Mouse (Mus musculus) urinary bladder, adult 18-20 months (tissue): ENCODE results near the gene Hrh1.
"Not testable (repeated sequence)": the region's sequence is repeated elsewhere in the genome, so short reads cannot be mapped to it uniquely, and the experiment has no call there.

Experiments
- DNase-seq, 2 experiments: peaks; one replicate each; pipeline ENCODE4 v3.0.0; 2022; ENCODE audit warnings: low spot score in 2 of 2, mixed read lengths in 2 of 2

The Hrh1 gene

DNA sequence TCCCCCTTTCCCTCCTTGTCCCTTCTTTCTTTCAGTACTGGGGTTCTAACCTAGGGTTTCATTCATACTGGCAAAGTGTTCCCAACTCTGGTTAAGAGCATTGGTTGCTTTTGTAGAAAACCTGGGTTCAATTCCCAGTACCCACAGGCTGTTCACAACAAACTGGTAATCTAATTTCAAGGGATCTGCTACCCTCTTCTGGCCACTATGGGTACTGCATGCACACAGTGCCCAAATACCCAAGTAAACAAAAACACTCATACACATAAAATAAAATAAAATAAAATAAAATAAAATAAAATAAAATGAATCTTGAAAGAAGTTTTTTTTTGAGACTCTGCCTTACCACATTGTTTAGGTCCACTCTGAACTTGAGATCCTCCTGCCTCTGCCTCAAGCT, 63.8 kb downstream of the Hrh1 start:
- DNase-seq: no peak

DNA sequence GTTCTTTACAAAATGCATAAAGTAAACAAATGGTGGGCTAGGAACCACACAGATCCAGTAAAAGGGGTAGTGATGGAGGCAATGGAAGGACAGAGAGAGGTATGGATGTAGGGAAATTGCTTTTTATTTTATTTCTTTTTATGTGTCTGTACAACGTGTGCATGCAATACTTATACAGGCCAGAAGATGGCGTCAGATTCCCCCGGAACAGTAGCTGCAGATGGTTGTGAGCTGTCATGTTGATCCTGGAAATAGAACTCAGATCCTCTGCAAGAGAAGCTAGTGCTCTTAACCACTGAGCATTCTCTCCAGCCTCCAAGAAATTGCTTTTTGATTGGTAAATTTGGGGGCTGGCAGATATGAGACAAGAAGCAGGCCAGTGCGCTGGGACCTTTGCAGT, 65.0 kb downstream of the Hrh1 start:
- no peak for DNase-seq

DNA sequence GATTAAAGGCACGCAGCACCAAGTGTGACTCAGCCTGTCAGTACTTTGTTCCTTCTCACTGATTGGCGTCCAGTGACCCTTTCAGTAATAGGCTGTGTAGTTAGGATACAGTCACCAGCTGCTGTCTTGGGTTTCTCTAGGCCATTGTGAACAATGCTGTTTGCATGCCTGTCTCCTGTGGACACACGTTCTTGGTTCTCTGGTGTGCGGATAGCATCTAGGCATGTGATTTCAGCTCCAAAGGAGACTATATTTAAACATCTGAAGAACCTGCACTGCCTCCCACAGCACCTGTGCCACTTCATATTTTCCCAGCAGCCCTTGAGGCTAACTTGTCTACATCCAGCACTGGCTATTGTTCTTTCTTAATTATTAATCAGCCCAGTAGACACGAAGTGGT, 75.8 kb downstream of the Hrh1 start:
- no peak for DNase-seq

DNA sequence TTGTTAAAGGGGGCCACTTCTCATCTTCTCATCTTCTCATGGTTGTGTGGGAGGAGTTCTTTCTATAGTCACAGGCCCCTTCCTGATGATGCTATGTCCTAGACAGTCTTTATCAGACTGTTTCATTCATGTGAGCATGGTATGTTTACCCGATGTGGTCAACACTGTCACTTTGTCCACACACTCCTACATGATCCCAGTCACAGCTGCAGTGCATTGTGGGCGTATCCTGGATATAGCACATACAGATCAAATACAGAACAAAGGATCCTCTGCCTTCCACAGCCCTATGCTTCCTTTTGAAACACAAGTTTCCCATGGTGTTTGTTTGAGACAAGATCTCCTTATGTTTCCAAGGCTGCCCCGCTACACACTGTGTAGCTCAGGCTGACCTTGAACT, 76.3 kb downstream of the Hrh1 start:
- DNase-seq: no peak

DNA sequence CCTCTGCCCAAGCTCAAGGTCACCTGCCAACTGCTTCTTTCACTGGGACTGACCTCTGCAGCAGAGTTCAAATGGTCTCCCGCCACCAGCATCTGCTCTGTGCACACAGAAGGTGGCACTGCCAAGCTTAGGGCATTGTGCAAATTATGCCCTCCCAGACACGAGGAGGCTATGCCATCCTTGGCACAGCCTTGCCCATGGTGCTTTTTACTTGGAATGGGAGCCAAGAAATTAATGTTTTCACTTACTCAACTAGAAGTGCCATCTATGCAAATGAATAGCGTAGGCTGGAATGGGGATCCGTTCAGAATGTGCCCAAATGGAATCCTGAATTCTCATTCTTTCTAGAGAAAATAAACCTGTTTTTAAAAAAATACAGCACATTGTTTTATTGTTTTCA, 77.2 kb downstream of the Hrh1 start:
- DNase-seq: no peak

DNA sequence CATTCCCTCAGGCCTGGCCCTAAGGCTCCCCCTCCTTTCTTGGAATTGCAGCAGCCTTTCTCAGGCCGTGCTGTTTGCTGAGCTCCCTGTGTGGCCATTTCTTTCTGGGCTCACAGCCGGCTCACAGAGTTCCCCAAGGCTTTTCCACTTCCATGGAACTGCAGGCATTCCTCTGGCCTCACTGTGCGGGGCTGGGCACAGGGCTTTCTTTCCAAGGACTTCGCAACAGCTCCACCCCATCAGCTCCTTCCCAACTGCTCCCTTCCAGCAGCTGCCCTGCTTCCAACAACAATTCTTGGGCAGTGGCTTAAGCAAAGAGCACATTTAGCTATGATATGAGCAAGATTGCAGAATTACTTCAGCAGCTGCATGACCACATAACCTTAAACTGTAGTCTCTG, 81.0 kb downstream of the Hrh1 start:
- peak in 1 of 2 experiments; percentile 53 for DNase-seq

DNA sequence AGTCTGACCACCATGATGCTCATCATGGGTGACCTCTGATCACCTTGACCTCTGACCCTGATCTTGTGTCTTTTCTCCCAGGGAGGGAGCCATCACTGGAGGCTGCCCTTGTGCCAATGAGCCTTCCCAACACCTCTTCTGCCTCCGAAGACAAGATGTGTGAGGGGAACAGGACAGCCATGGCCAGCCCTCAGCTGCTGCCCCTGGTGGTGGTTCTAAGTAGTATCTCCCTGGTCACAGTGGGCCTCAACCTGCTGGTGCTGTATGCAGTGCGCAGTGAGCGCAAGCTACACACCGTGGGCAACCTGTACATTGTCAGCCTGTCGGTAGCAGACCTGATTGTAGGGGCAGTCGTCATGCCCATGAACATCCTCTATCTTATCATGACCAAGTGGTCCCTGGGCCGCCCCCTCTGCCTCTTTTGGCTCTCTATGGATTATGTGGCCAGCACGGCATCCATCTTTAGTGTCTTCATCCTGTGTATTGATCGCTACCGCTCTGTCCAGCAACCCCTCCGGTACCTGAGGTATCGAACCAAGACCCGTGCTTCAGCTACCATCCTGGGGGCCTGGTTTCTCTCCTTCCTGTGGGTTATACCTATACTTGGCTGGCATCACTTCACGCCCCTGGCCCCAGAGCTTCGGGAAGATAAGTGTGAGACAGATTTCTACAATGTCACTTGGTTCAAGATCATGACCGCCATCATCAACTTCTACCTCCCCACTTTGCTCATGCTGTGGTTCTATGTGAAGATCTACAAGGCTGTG, 82.1 kb downstream of the Hrh1 start:
- DNase-seq: no peak

DNA sequence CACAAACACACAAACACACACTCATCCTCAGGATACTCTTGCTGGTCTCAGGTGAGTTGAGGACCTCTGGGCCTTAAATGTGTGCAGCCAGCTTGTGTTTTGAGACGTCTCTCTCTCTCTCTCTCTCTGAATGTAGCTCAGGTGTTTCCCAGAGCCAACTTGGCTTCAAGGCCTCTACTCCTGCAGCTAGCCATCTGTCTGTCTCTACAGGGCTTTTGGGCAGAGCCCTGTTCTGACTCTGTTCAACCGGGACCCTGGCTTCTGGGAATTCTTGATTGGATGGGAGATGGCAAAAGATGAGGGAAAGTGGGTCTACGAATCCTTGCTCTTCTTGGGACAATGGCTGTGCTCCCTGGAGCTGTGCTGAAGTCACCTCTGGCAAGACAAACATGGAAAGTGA, 91.6 kb downstream of the Hrh1 start:
- DNase-seq: no peak

DNA sequence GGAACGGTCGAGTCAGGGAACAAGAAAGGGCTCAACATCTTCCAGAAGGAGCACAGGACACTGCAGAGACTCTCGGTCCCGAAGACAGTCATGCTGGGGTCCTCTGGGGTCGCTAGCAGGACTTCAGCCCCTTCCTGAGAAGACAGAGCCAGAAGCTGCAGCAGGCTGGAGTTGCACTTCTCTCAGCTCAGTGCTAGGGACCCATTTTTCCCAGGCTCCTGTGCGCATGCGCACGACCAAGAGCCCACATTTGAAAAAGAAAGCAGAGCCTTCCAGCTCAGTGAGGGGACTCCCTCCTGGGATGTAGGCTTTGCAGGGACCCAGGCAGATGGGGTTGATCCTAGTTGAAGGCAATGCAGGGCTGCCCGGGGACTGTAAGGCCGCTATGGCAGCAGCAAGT, 94.9 kb downstream of the Hrh1 start:
- not testable (repeated sequence) for DNase-seq

DNA sequence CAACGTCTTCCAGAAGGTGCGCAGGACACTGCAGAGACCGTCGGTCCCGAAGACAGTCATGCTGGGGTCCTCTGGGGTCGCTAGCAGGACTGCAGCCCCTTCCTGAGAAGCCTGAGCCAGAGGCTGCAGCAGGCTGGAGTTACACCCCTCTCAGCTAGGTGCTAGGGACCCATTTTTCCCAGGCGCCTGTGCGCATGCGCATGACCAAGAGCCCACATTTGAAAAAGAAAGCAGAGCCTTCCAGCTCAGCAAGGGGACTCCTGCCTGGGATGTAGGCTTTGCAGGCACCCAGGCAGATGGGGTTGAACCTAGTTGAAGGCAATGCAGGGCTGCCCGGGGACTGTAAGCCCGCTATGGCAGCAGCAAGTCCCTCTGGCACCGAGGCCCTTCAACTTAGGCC, 97.3 kb downstream of the Hrh1 start:
- not testable (repeated sequence) for DNase-seq

DNA sequence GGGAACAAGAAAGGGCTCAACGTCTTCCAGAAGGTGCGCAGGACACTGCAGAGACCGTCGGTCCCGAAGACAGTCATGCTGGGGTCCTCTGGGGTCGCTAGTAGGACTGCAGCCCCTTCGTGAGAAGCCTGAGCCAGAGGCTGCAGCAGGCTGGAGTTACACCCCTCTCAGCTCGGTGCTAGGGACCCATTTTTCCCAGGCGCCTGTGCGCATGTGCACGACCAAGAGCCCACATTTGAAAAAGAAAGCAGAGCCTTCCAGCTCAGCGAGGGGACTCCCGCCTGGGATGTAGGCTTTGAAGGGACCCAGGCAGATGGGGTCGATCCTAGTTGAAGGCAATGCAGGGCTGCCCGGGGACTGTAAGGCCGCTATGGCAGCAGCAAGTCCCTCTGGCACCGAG, 116.3 kb downstream of the Hrh1 start:
- DNase-seq: not testable (repeated sequence)

DNA sequence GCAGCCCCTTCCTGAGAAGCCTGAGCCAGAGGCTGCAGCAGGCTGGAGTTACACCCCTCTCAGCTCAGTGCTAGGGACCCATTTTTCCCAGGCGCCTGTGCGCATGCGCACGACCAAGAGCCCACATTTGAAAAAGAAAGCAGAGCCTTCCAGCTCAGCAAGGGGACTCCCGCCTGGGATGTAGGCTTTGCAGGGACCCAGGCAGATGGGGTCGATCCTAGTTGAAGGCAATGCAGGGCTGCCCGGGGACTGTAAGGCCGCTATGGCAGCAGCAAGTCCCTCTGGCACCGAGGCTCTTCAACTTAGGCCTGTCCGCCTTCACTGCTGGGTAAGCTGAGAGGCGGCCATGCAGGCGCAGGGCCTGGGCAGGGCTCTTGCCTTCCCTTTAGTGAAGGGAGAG, 131.0 kb downstream of the Hrh1 start:
- DNase-seq: not testable (repeated sequence)
